Mouse (Mus musculus) gastrocnemius, postnatal 14 days (tissue): Measurements from ENCODE around the gene Ascc1. TPM values are rescaled to one million over a fixed set of nuclear protein-coding genes. Genes with fewer than 3 reads are reported as not detected.

ENCODE experiments used
- DNase-seq: peaks from one replicate; pipeline ENCODE4 v3.0.0; 2021; ENCODE audit warnings: mixed read lengths
- intact Hi-C: fragments of 180-260 bp; cut with DNase I; formaldehyde crosslinking; loops from one replicate; pipeline ENCODE4 v1.15.1; 2025; ENCODE audit warnings: low total_unique reads
- total RNA-seq, 2 experiments: library from RNA; stranded (reverse); gene quantifications; 2 replicates each; pipeline ENCODE4 v1.2.3; 2021

The Ascc1 gene
- total RNA-seq, 2 experiments from 2014 or later = 11.2 to 13.2 TPM

DNA sequence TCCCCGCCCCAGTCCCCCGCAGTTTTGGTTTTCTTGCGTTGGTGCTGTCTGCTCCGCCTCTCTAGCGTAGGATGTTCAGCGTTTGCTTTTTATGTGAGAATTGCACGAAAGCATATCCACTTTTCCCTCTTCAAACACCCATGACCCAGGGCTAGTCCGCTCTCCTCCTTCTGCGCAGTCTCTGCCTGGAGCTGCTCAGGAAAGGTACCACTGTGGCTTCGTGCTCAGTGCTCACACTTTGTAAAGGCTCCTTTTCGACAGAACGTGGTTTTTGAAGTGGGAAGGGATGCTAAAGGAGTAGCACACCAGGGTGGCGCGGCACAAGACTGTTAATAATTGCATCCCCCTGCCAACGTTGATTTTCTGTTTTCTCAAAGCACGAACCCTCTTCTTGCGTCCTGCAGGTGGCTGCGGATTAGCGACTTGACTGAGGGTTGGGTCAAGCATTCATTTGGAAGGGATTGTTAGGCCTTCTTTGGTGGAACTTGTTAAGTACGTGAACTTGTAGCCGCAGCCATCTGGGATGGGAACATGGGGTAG, 678 bp downstream of the Ascc1 start:
- no peak for DNase-seq
- intact Hi-C loops = no loop called here

DNA sequence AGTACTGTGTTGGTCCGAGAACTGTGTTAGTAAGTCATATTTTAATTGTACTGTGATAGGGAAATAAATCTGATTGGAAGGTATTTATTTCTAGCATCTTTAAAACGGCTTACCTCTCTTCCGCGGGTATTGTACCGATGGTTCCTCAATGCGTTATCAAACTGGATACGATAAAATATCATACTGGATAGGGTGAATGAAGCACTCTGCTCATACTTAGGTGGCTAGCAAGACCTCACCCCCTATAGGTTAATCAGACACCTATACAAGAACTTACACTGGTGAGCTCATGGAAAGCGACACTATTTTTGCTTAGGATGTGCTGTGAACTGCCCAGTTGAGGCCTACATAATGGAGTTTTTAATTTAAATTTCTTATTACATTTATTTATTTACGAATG, 1.2 kb downstream of the Ascc1 start:
- intact Hi-C loops = no loop called here
- DNase-seq = no peak

DNA sequence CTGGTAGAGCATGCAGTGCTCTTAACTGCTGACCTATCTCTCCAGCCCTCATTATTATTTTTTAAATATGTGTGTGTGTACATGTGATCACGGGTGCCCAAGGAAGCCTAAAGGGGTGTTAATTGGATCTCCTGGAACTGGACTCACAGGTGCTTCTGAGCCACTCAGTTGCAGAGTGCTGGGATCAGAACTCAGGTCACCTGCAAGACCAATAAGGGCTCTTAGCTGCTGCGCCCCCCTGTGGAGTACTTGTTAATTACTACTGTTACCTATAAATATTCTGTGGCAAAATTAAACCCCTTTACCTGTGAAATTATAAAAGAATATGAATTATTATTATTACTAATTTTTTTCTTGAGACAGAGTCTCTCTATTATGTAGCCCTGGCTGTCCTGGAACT, 2.7 kb downstream of the Ascc1 start:
- intact Hi-C loops = no loop called here
- no peak for DNase-seq

DNA sequence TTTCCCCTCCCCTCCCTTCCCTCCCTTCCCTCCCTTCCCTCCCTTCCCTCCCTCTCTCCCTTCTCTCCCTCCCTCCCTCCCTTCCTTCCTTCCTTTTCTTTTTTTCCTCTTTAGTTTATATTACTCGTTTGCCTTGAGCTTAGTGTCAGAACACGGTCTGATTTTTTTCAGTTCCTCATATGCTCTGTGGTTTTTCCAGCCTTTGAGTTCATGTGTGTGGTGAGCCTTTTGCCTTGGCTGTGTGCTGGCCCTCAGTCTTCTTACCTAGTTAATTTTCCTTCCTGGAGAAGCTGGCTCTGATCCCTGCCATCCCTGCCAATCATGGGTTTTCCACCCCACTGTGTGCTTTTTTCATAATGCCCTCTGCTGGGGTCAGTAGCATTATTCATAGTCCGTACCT, 6.5 kb downstream of the Ascc1 start:
- intact Hi-C loops = no loop called here

DNA sequence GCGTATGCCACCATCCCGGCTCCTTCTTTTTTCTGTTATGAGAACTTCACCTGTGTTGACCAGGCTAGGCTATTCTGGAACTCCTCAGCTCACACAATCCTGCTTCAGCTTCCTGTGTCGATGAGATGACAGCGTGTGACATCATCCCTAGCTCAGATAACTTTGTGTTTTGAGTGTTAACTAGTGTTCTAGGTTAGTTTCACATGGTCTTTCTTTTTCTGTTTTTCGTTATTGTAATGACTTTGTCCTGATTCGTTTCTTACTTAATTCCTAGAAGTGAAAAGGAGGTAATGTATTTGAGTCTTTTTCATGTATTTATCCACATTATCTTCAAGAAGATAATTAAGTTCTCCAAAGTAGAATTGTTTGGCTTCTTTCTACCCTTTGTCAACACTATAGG, 13.6 kb downstream of the Ascc1 start:
- intact Hi-C loops = no loop called here
- no peak for DNase-seq

More for the DNA sequence above, 6.5 kb downstream of the Ascc1 start:
- DNase-seq = no peak

DNA sequence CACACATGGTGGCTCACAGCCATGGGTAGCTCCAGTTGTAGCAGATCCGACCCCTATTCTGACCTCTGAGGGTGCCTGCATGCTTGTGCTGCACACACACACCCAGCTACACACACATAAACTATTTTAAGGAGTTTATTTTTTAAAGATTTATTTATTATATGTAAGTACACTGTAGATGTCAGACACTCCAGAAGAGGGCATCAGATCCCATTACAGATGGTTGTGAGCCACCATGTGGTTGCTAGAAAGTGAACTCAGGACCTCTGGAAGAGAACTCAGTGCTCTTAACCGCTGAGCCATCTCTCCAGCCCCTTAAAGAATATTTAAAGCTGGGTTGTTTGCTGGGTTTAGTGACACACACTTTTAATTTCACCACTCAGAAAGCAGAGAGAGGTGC, 16.7 kb downstream of the Ascc1 start:
- intact Hi-C loops = no loop called here
- no peak for DNase-seq

DNA sequence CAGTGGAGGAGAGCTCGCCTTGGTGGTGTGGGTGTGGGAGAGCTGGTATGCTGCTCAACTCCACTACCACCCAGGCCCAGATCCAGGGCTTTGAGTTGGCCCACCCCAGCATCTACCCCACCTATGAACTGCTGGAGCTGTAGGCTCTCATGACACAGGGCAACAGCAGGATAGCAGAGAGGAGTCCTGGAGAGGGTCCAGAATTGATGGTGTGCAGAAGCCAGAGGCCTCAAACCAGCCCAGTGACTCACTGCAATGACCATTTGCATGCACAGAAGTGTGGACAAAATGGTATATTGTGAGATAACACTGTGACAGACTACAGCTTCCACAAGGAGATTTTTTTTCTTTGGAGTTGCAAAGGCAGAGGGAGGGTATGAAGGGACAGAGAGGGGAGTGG, 21.1 kb downstream of the Ascc1 start:
- intact Hi-C loops = loop anchor here (5.0 kb wide), 1 partner anchor 39 kb away; no protein-coding TSS in a partner anchor

DNA sequence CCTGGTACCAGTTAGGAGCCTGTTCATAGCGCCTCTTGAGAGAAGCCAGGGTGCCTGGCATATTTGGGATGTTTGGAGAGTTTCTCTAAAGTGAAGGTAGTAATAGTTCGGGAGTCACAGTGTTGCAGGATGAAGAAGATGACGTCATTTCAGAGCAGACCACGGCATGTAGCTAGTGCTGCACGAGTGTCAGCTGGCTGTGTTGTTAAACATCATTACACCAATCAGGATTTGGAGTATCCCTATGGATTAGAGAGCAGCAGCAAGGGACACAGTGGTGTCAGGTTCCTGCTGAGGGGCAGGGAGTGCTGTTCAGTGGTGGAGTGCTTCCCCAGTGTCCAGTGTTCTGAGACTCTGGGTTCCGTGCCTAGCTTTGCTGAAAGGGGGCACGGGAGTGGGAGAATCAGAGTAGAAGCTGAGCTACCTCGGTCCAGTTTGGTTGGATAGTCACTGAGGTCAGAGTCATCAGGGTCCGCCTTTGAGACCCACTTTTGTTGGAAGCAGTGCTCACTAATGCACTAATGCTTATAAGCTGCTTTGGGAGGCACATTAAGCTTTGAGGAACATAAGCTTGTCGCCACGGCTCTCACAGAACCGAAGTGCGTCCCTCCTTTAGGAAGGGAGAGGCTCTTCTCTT, 24.3 kb downstream of the Ascc1 start:
- DNase-seq = no peak

More for the DNA sequence above, 21.1 kb downstream of the Ascc1 start:
- no peak for DNase-seq

DNA sequence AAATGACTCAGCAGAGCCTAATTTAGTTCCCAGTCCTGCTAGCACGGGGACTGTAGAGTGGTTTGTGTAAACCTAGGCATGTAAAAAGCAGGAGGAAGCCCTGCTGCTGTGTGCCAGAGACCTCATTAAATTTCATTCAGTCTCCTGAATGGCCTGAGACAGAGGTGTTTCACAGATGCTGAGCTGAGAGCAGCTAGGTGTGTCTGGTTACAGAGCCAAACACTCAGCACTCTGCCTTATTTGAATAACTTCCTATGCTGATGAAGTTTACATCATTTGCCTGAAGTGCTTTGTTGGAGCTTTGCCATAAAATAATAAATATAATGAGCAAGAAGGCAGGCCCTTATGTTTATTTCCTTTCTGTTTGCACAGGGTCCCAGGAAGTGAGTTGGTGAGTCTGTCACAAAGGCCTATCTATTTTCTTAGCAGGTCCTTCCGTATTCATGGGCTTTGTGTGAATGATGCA, 25.0 kb downstream of the Ascc1 start:
- no peak for DNase-seq
- intact Hi-C loops = no loop called here

More for the DNA sequence above, 24.3 kb downstream of the Ascc1 start:
- intact Hi-C loops = no loop called here

DNA sequence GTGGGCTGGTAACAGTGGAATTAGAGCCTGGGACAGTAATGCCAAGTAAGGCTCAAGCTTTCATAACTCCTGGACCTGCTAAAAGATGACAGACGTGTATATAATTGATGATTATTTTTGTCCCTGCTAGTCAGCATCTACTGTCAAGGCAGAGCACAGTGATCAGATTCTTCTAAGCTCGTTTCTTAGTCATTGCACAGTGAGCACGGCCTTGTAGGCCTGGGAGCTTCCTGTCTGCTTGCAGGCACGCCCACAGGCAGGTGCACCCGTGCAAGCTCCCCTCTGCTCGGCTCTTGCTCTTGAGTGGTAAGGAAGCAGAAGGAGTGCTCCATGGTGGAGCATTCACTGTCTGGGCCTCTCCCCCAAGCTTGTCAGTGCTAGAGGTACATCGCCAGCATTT, 25.6 kb downstream of the Ascc1 start:
- DNase-seq = no peak
- intact Hi-C loops = no loop called here

DNA sequence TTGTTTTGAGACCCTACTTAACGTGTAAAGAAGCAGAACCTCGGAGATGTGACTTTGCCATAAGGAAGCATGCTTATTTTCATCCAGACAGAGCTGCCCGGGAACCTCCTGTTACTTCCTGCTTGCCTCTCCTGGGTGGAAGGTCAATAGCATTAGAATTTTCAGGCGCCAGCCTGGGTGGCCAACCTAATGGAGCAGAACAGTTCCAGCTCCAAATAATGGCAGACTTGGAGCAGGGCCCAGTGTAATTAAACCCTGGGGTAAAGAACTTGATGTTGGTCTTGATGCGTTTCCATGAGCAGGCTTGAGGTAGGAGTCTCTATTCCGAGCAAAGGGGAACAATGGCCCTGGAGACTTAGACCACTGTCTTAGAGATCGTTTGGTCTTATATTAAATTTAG, 26.4 kb downstream of the Ascc1 start:
- no peak for DNase-seq
- intact Hi-C loops = no loop called here

DNA sequence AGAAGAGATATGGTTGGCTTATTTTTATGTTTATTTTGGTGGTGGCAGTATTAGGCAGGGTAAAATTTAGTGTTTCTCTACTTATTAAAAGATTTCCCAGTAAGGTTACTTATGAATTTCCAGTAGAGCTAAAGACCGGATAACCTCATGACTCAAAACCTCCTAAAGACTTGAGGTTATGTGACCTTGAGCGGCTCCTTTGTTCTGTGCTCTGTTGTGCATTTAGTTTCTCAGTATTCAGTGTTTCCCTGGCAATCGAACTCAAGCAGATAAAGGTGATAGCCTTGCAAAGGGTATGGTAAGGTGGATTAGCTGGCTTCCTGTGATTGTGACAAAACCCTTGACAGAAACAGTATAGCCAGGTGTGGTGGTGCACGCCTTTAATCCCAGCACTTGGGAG, 26.8 kb downstream of the Ascc1 start:
- intact Hi-C loops = no loop called here
- DNase-seq = no peak

DNA sequence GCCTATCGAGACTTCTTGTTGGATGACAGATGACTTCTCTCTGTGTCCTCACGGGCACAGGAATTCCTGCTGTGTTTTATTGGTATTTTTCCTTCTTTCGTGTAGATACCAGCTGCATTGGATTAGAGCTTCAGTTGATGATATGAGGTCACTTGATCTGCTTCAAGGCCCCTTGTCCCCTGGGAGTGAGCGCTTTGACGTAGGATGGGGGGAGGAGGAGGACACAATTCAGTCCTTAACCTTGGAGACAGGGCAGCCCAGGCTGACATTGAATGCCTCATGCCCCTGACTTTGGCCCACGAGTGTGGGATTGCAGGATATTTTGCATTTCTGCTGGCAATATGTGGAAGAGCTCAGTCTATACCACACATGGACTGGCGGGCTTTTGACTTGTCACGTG, 29.0 kb downstream of the Ascc1 start:
- DNase-seq = no peak
- intact Hi-C loops = no loop called here

DNA sequence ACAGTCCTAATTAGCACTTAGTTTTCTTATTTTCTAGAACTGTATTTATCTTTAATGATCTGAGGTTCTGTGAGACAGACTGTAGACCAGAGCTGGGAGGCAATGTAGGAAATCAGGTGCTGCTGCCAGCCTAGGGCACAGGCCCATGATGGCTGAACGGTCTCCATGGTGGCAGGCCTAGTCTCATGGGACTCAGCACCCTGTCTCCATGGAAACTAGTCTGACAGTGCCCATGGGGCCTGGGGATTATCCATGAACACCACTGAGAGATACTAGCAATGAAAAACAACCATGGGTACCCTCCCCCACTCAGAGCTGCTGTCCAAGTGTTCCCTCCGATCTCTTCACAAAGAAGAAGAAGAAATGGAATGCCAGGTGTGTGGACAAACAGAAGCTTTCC, 29.4 kb downstream of the Ascc1 start:
- DNase-seq = no peak
- intact Hi-C loops = no loop called here

DNA sequence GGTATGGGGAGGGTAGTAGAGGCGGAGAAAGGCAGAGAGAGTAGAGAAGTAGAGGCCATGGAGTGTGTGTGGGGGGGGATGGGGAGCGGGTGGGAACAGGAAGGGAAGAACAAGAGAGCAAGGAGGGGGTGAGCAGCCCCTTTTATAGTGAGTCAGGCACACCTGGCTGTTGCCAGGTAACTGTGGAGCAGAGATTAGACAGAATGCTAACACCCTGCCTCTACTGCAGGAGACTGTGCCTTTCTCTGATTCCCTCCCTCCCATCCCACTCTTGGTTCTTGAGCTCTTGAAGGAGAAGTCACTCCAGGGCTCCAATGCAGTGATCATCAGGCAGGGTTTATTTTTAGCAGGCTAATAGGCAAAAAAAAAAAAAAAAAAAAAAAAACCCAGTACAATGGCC, 30.0 kb downstream of the Ascc1 start:
- intact Hi-C loops = no loop called here
- no peak for DNase-seq

DNA sequence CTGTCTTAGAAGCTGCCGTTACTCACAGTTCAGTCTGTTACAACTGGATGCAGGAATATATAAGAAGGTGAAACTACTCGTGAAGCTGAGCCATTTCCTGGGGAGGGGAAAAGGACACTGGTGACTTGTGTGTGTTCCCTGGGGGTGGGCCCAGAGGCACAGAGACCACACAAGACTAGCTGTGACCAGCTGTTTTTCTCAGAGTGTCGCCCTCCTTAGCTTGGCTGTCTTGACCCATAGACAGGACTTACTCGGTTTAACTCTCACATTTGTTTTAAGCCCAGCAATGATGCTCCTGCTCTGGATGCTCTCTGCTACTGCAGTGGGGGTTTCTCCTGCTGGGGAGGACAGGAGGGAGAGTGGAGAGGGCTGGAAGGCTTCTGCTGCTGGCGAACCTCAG, 30.5 kb downstream of the Ascc1 start:
- intact Hi-C loops = no loop called here
- DNase-seq = no peak

DNA sequence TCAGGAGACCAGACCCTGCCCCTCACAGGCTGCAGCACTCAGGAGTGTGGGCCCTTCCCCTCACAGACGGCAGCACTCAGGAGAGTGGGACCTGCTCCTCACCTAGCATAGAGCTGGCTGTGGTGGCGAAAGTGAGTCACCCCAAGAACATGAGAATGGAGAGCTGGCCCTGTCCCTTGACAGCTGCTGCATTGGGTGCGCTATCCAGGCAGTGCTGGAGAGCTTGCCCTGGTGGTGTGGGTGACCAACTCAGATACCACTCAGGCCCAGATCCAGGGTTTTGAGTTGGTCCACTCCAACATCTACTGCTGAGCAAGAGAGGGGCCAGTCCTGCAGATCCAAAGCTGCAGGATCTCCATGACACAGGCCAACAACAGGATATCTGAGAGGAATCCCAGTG, 32.0 kb downstream of the Ascc1 start:
- peak; percentile 57 for DNase-seq
- intact Hi-C loops = no loop called here

DNA sequence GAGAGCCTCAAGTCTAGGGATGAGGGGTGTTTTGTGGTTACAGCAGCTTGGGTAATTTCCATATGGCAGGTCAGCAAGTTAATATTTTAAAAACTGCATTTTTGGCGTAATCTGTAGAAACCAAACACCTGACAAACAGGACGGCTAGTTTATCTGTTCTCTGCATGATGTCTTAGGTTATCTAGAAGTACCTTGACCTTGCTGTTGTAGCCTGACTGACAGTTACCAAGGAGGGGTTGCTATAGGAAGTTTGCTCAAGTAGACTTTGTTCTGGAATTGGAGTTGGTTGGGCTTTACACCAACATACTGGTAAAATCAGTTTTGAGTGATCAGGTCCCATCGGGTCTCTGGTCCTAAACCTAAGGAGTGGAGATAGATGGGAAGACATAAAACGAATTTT, 33.1 kb downstream of the Ascc1 start:
- no peak for DNase-seq
- intact Hi-C loops = no loop called here

DNA sequence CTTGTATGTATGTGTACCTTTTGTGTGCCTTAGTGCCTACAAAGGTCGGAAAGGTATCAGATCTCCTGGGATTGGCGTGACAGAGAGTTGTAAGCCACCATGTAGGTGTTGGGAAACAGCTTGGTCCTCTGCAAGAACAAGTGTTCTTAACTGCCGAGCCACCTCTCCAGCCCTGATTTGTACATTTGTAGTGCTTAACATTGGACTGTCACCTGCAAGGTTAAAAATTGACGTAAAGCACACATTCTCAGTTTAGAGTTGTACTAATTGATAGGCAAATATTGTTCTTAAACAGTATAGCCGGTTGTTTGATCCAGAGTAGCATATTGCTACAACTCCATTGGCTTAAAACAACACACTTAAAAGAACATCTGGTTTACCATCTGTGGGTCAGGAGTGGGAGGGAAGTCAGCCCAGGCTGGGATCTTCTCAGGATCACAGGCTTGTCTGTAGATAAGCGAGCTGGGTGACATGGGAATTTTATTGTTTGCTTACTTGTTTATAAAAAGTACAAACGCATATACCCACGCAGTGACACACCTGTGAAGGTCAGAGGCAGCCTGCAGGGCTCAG, 39.8 kb downstream of the Ascc1 start:
- intact Hi-C loops = no loop called here
- no peak for DNase-seq

DNA sequence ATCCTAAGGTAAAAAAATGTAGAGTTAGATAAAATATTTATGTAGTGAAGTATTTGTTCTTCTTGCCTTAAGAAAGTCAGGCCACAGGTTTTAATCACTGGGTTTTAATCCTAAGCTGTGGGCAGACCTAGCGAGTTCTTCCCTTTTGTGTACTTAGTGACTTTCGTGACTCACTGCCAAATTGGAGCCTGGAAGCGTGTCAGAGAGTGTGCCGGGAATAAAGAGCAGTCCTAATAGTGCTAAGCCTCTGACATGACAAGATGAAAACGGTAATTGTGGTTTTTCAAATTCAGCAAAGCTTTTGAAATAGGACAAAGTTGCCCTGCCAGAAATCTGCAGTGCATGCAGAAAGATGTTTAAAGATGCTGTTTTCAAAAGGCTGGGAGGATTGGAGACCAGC, 44.1 kb downstream of the Ascc1 start:
- intact Hi-C loops = no loop called here
- no peak for DNase-seq

DNA sequence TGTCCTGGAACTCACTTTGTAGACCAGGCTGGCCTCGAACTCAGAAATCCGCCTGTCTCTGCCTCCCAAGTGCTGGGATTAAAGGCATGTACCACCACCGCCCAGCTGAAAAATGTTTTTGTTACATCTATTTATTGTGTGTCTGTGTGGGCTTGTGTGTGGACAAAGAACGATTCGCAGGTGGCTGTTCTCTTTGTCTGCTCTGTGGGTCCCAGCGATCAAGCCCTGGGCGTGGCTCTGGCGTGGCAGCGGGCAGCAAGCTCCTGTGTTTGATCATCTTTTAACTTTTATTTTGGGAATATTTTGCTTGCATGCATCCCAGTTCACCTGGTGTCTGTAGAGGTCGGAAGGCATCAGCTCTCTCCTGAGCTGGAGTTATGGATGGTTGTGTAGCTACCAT, 48.0 kb downstream of the Ascc1 start:
- no peak for DNase-seq
- intact Hi-C loops = no loop called here
